Mouse (Mus musculus): ENCODE data around the gene Tmem39a. TPM values are rescaled to one million over a fixed set of nuclear protein-coding genes. Genes with fewer than 3 reads are reported as not detected.

The Tmem39a gene
- polyA plus RNA-seq (2014; fragmentation: Illumina TruSeq; extraction: RNeasy Lipid Tissue Mini Kit (QIAGEN cat#74804); ENCODE audit: low read depth, low replicate concordance): 24.6 TPM

GRCm38 (mm10) chr16:38558221-38558748, at the start of gene Tmem39a:
Tmem39a (plus strand) TSS chr16:38558698.

GRCm38 (mm10) chr16:38522129-38523084, 36.1 kb upstream of the Tmem39a start, which contains the start of gene Timmdc1:
Timmdc1 (minus strand) TSS chr16:38522663.

DNA sequence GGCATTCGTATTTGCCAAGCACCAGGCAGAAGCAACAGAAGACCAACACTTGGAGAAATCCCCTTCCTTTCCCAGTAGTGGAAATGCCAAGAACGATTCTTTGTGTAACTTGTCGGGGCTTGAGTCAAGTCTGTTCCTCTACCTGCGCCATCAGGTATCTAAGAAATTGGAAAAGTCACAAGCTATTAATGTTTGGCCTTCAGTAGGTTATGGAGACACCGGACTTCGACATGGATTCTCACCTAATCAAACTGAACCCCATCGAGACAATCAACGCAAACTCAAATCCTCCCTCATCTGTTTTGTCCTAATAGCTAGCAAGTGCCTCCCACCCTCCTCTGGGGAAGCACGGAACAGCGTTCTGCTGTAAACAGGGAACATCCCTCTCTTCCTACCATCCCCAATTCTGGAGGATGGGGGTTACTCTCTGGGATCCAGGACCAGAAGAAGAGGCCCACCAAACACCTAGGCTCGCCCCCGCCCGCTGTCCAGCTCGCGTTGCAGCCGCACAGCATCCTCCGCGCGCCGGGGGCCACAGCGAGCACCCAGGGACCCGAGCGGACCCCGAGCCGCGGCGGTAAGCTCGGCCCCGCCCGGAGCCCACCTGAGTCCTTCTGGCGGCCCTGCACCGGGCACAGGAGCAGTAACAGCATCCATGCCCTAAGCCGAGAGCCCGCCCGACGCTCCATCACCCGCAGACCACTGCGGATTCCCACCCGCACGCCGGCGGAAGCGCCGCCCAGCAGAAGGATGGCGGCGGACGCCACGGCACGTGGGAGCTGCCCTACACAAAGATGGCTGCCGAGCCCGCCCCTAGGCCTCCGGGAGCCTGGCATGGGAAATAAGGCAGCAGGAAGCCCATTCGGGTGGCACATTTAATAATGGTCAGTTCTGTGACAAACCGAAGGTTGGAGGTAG, 8.8 kb upstream of the Tmem39a start, which contains the start of gene Poglut1:
TSS of gene Poglut1 (minus strand) at position 780 of the 918 bp plus-strand sequence.

Other genes starting within 250 kb of the Tmem39a start
- gene Maats1, start 216.6 kb upstream of the Tmem39a start, polyA plus RNA-seq (2014; fragmentation: Illumina TruSeq; extraction: RNeasy Lipid Tissue Mini Kit (QIAGEN cat#74804); ENCODE audit: low read depth, low replicate concordance): not detected
- 607 TPM for gene Cox17, start 211.7 kb upstream of the Tmem39a start, polyA plus RNA-seq (2014; fragmentation: Illumina TruSeq; extraction: RNeasy Lipid Tissue Mini Kit (QIAGEN cat#74804); ENCODE audit: low read depth, low replicate concordance)
- gene Gm21987, start 211.7 kb upstream of the Tmem39a start, polyA plus RNA-seq (2014; fragmentation: Illumina TruSeq; extraction: RNeasy Lipid Tissue Mini Kit (QIAGEN cat#74804); ENCODE audit: low read depth, low replicate concordance): not detected
- gene Popdc2, start 196.5 kb upstream of the Tmem39a start, polyA plus RNA-seq (2014; fragmentation: Illumina TruSeq; extraction: RNeasy Lipid Tissue Mini Kit (QIAGEN cat#74804); ENCODE audit: low read depth, low replicate concordance): 511 TPM
- gene Pla1a, start 125.6 kb upstream of the Tmem39a start, polyA plus RNA-seq (2014; fragmentation: Illumina TruSeq; extraction: RNeasy Lipid Tissue Mini Kit (QIAGEN cat#74804); ENCODE audit: low read depth, low replicate concordance): 11.5 TPM
- 22.7 TPM for gene Adprh, start 106.0 kb upstream of the Tmem39a start, polyA plus RNA-seq (2014; fragmentation: Illumina TruSeq; extraction: RNeasy Lipid Tissue Mini Kit (QIAGEN cat#74804); ENCODE audit: low read depth, low replicate concordance)
- gene Cd80, start 103.1 kb upstream of the Tmem39a start, polyA plus RNA-seq (2014; fragmentation: Illumina TruSeq; extraction: RNeasy Lipid Tissue Mini Kit (QIAGEN cat#74804); ENCODE audit: low read depth, low replicate concordance): 1.3 TPM
- gene Timmdc1, start 36.0 kb upstream of the Tmem39a start, polyA plus RNA-seq (2014; fragmentation: Illumina TruSeq; extraction: RNeasy Lipid Tissue Mini Kit (QIAGEN cat#74804); ENCODE audit: low read depth, low replicate concordance): 45.8 TPM
- 15.3 TPM for gene Poglut1, start 8.4 kb upstream of the Tmem39a start, polyA plus RNA-seq (2014; fragmentation: Illumina TruSeq; extraction: RNeasy Lipid Tissue Mini Kit (QIAGEN cat#74804); ENCODE audit: low read depth, low replicate concordance)
- gene Arhgap31, start 154.6 kb downstream of the Tmem39a start, polyA plus RNA-seq (2014; fragmentation: Illumina TruSeq; extraction: RNeasy Lipid Tissue Mini Kit (QIAGEN cat#74804); ENCODE audit: low read depth, low replicate concordance): 27.5 TPM
- 14.6 TPM for gene B4galt4, start 183.6 kb downstream of the Tmem39a start, polyA plus RNA-seq (2014; fragmentation: Illumina TruSeq; extraction: RNeasy Lipid Tissue Mini Kit (QIAGEN cat#74804); ENCODE audit: low read depth, low replicate concordance)
- gene Upk1b, start 241.6 kb downstream of the Tmem39a start, polyA plus RNA-seq (2014; fragmentation: Illumina TruSeq; extraction: RNeasy Lipid Tissue Mini Kit (QIAGEN cat#74804); ENCODE audit: low read depth, low replicate concordance): 6.3 TPM

Data from heart, adult 10 weeks (tissue).